Mouse (Mus musculus): Measurements from ENCODE around the gene Dlgap5.

Dlgap5 gene

GRCm38 (mm10) chr14:47395462-47396026 lies 22.7 kb downstream of the Dlgap5 start:
- no peak for DNase-seq (ENCODE audit: low spot score)

GRCm38 (mm10) chr14:47395007-47395406 lies 23.2 kb downstream of the Dlgap5 start:
- DNase-seq (ENCODE audit: low spot score), result no peak

GRCm38 (mm10) chr14:47393354-47394094 lies 24.7 kb downstream of the Dlgap5 start:
- no peak for DNase-seq (ENCODE audit: low spot score)

- DNase-seq (ENCODE audit: low spot score), result no peak
Observed at GRCm38 (mm10) chr14:47386125-47386524, 32.1 kb downstream of the Dlgap5 start.

- DNase-seq (ENCODE audit: low spot score), result no peak
Observed at GRCm38 (mm10) chr14:47384653-47385052, 33.6 kb downstream of the Dlgap5 start.

- no peak for DNase-seq (ENCODE audit: low spot score)
Observed at GRCm38 (mm10) chr14:47383911-47384310, 34.3 kb downstream of the Dlgap5 start.

- DNase-seq (ENCODE audit: low spot score), result no peak
Observed at GRCm38 (mm10) chr14:47378336-47378735, 39.9 kb downstream of the Dlgap5 start.

GRCm38 (mm10) chr14:47376526-47376925 lies 41.7 kb downstream of the Dlgap5 start:
- no peak for DNase-seq (ENCODE audit: low spot score)

GRCm38 (mm10) chr14:47373728-47374678 lies 44.2 kb downstream of the Dlgap5 start:
- no peak for DNase-seq (ENCODE audit: low spot score)

GRCm38 (mm10) chr14:47371689-47372088 lies 46.5 kb downstream of the Dlgap5 start:
- no peak for DNase-seq (ENCODE audit: low spot score)

- no peak for DNase-seq (ENCODE audit: low spot score)
Observed at GRCm38 (mm10) chr14:47370790-47371189, 47.4 kb downstream of the Dlgap5 start.

GRCm38 (mm10) chr14:47369741-47370140 lies 48.5 kb downstream of the Dlgap5 start:
- no peak for DNase-seq (ENCODE audit: low spot score)

GRCm38 (mm10) chr14:47367461-47367860 lies 50.7 kb downstream of the Dlgap5 start, which contains the start of gene Lgals3:
TSS of gene Lgals3 (plus strand) at chr14:47367751.
- no peak for DNase-seq (ENCODE audit: low spot score)

GRCm38 (mm10) chr14:47366881-47367321 lies 51.3 kb downstream of the Dlgap5 start:
- no peak for DNase-seq (ENCODE audit: low spot score)

- no peak for DNase-seq (ENCODE audit: low spot score)
Observed at GRCm38 (mm10) chr14:47364742-47365449, 53.3 kb downstream of the Dlgap5 start.

- no peak for DNase-seq (ENCODE audit: low spot score)
Observed at GRCm38 (mm10) chr14:47361899-47362298, 56.3 kb downstream of the Dlgap5 start.

GRCm38 (mm10) chr14:47361418-47361817 lies 56.8 kb downstream of the Dlgap5 start:
- DNase-seq (ENCODE audit: low spot score), result no peak

- no peak for DNase-seq (ENCODE audit: low spot score)
Observed at GRCm38 (mm10) chr14:47359610-47360009, 58.6 kb downstream of the Dlgap5 start.

- no peak for DNase-seq (ENCODE audit: low spot score)
Observed at GRCm38 (mm10) chr14:47356622-47357021, 61.6 kb downstream of the Dlgap5 start.

GRCm38 (mm10) chr14:47354948-47355347 lies 63.3 kb downstream of the Dlgap5 start:
- DNase-seq (ENCODE audit: low spot score), result no peak

GRCm38 (mm10) chr14:47354111-47354577 lies 64.1 kb downstream of the Dlgap5 start:
- DNase-seq (ENCODE audit: low spot score), result no peak

- no peak for DNase-seq (ENCODE audit: low spot score)
Observed at GRCm38 (mm10) chr14:47353240-47353639, 65.0 kb downstream of the Dlgap5 start.
